ENCODE assay signal across 11 mouse cellular contexts in genomic region chr11:77950797-77951228, GRCm38 (mm10). TPM values are rescaled to one million over a fixed set of nuclear protein-coding genes. Genes with fewer than 3 reads are reported as not detected.
DNase-seq lines count a peak whose midpoint lies in the region; ATAC-seq lines count a peak whose summit lies in the region.
"Had no signal": no experiment of that assay in that cellular context is flagged by ENCODE, and none has a peak within 500 bp of the region (broad histone marks: within the 10 kb centered on the region; RNA-seq: fewer than 3 reads in every experiment).

No protein-coding gene starts in this region.

- H3K9me3 ChIP-seq in heart, embryonic 12.5 days (replicated peaks), result no peaks in the 10 kb centered on the region
- H3K9me3 ChIP-seq: embryonic facial prominence, embryonic 10.5 days had no signal

- H3K4me1 ChIP-seq in heart, embryonic 12.5 days (replicated peaks), result no peaks in the 10 kb centered on the region

- no peak overlapping the region for H3K9ac ChIP-seq in heart, embryonic 12.5 days
- H3K9ac ChIP-seq: liver, postnatal 0 days had no signal

- WGBS in heart, embryonic 12.5 days, result 42% methylated on average over 5 of the region's 5 CpGs

- no peak overlapping the region for H3K27ac ChIP-seq in heart, embryonic 12.5 days (ENCODE audit: poor library complexity, severe bottlenecking)
- H3K27ac ChIP-seq: embryonic facial prominence, embryonic 10.5 days had no signal

- peak; percentile 68 for DNase-seq in right cerebral cortex, adult 18-20 months
- DNase-seq in right cerebral cortex, postnatal 14 days, result no peak
- DNase-seq in cerebellum, adult 9-11 months, result peak; percentile 96
- DNase-seq in layer of hippocampus, adult 18-20 months (ENCODE audit: low spot score in 2 of 2), result peak; percentile 84 to 89
- DNase-seq in telencephalon, adult 2 months (ENCODE audit: low read depth, low spot score), result peak; percentile 72
- DNase-seq in spleen, postnatal 10 days (ENCODE audit: low spot score in 2 of 2), result no peak
- DNase-seq: liver, postnatal 0 days had no signal

- ATAC-seq in heart, embryonic 12.5 days (ENCODE audit: insufficient number of reproducible peaks, low FRiP score), result no peak
- ATAC-seq: intestine, embryonic 16.5 days; liver, postnatal 0 days had no signal

- peaks cover 86% of the 10 kb centered on the region for H3K27me3 ChIP-seq in heart, embryonic 12.5 days (replicated peaks)

- H3K4me3 ChIP-seq in heart, embryonic 12.5 days, result no peak overlapping the region
- H3K4me3 ChIP-seq: embryonic facial prominence, embryonic 10.5 days; megakaryocyte, embryonic 14.5 days had no signal

- no peak overlapping the region for H3K4me2 ChIP-seq in heart, embryonic 12.5 days

- no peaks in the 10 kb centered on the region for H3K36me3 ChIP-seq in heart, embryonic 12.5 days
- H3K36me3 ChIP-seq: embryonic facial prominence, embryonic 10.5 days had no signal

RNA-seq across cellular contexts. Expression of gene Sez6, which starts 20.2 kb away (rescaled TPM):
- total RNA-seq in layer of hippocampus, adult 18-20 months (2021), result 100 to 1,000 TPM; 161 to 167 TPM
- polyA plus RNA-seq in heart, embryonic 12.5 days (2016; fragmentation: Nextera tagmentation; extraction: Ambion mirVana), result 0.18 TPM in 1 of 2 replicates, not detected in the other
- polyA plus RNA-seq: liver, postnatal 0 days had no signal

RNA-seq across cellular contexts. Expression of gene Phf12, which starts 31.7 kb away (rescaled TPM):
- 10 to 100 TPM; 52.6 to 55.4 TPM for total RNA-seq in layer of hippocampus, adult 18-20 months (2021)
- 17.0 and 17.7 TPM in 2 replicates for polyA plus RNA-seq in heart, embryonic 12.5 days (2016; fragmentation: Nextera tagmentation; extraction: Ambion mirVana)

RNA-seq across cellular contexts. Expression of gene Pipox, which starts 56.9 kb away (rescaled TPM):
- total RNA-seq in layer of hippocampus, adult 18-20 months (2021), result 1 to 10 TPM; 1.5 to 2.2 TPM
- 2.3 and 3.1 TPM in 2 replicates for polyA plus RNA-seq in heart, embryonic 12.5 days (2016; fragmentation: Nextera tagmentation; extraction: Ambion mirVana)

Comparison
In these comparisons a context has a peak if more than half of its experiments do, and no peak if none do; other contexts are left out.
1. DNase-seq: peak in right cerebral cortex, adult 18-20 months (single experiment), cerebellum, adult 9-11 months (single experiment), layer of hippocampus, adult 18-20 months (2 of 2) and telencephalon, adult 2 months (single experiment); none in right cerebral cortex, postnatal 14 days (single experiment) and spleen, postnatal 10 days (0 of 2).